Mouse (Mus musculus) heart, postnatal 0 days (tissue): ENCODE measurements around the gene Scrn1. TPM values are rescaled to one million over a fixed set of nuclear protein-coding genes. Genes with fewer than 3 reads are reported as not detected.

Experiments used
- ATAC-seq: fragments of 200-750 bp; cut with Nextera tagmentation; 2 replicates; pipeline ENCODE4 v1.8.0; 2017; ENCODE audit warnings: low read depth, moderate number of reproducible peaks, moderate library complexity; ENCODE audit not compliant: insufficient read depth
- DNase-seq: peaks from one replicate; pipeline ENCODE4 v3.0.0-alpha.2; 2016; ENCODE audit warnings: low spot score
- H3K27ac ChIP-seq: fragments of 300-500 bp; sonication (generic); 2 replicates; pipeline ENCODE4 v1.5.1; 2014; ENCODE audit warnings: low read depth, mild to moderate bottlenecking
- H3K27me3 ChIP-seq: fragments of 300-500 bp; sonication (generic); 2 replicates; pipeline ENCODE4 v1.6.1; 2014; ENCODE audit warnings: low read length, mixed read lengths; ENCODE audit not compliant: control insufficient read depth, insufficient read depth
- H3K36me3 ChIP-seq: fragments of 300-500 bp; sonication (generic); replicated peaks from 2 replicates; pipeline ENCODE4 v1.6.1; 2014; ENCODE audit warnings: low read length, mixed read lengths; ENCODE audit not compliant: control insufficient read depth, insufficient read depth
- H3K4me1 ChIP-seq: fragments of 300-500 bp; sonication (generic); 2 replicates; pipeline ENCODE4 v1.6.1; 2014; ENCODE audit warnings: antibody characterized with exemption; ENCODE audit not compliant: control insufficient read depth, insufficient read depth
- H3K4me2 ChIP-seq: fragments of 300-500 bp; sonication (generic); 2 replicates; pipeline ENCODE4 v1.6.1; 2014; ENCODE audit warnings: low read depth, mild to moderate bottlenecking, low read length, moderate library complexity
- H3K4me3 ChIP-seq: fragments of 300-500 bp; sonication (generic); 2 replicates; pipeline ENCODE4 v1.5.1; 2014; ENCODE audit warnings: low read depth, low read length
- H3K9ac ChIP-seq: fragments of 300-500 bp; sonication (generic); replicated peaks from 2 replicates; pipeline ENCODE4 v1.6.1; 2014; ENCODE audit warnings: low read depth, low read length, mixed read lengths
- H3K9me3 ChIP-seq: fragments of 300-500 bp; sonication (generic); replicated peaks from 2 replicates; pipeline ENCODE4 v1.6.1; 2016; ENCODE audit warnings: low read length; ENCODE audit not compliant: control insufficient read depth
- CTCF ChIP-seq: IDR thresholded peaks from 2 replicates; pipeline ENCODE4 v1.5.1; 2016; ENCODE audit warnings: antibody characterized with exemption, control low read depth, low read depth
- EP300 ChIP-seq: IDR thresholded peaks from 2 replicates; pipeline ENCODE4 v1.6.1; 2016; ENCODE audit warnings: antibody characterized with exemption, low read depth
- WGBS: fragments of 180-500 bp; shearing (Covaris S2); extraction: QIAGEN DNeasy Blood & Tissue Kit; methylation state at CpG from one replicate; pipeline ENCODE4 v1.1.7; 2014; 5-methylcytosine and 5-hydroxymethylcytosine counted together
- polyA plus RNA-seq: library from polyadenylated mRNA; unstranded; fragments of >200 nt; fragmentation: Nextera tagmentation; extraction: Ambion mirVana; gene quantifications from 2 replicates; pipeline ENCODE4 v1.2.1, GENCODE M21; 2015
- total RNA-seq: library from RNA; depleted of rRNA; stranded (reverse); fragments of >200 nt; gene quantifications from 2 replicates; pipeline ENCODE4 v1.2.3, GENCODE M21; 2014; ENCODE audit warnings: low replicate concordance

Scrn1 gene
- total and polyA plus RNA-seq, 2 experiments from 2014 or later = 8.3 to 14.5 TPM

GRCm38 (mm10) chr6:54548314-54549019 lies 17.8 kb downstream of the Scrn1 start:
- Histone ChIP-seq H3K27me3 (no peaks in the 10 kb centered on the region), H3K4me2 (no peak overlapping the region), H3K4me3 (no peak overlapping the region), H3K36me3 (no peaks in the 10 kb centered on the region), H3K27ac (no peak overlapping the region), H3K4me1 (peaks cover 16% of the 10 kb centered on the region), H3K9me3 (no peaks in the 10 kb centered on the region), H3K9ac (no peak overlapping the region)
- WGBS = 37% methylated on average over 13 of the region's 13 CpGs
- TF ChIP-seq CTCF (no peak), EP300 (no peak)
- DNase-seq (no peak), ATAC-seq (no peak)

- Histone ChIP-seq H3K9me3 (no peaks in the 10 kb centered on the region), H3K9ac (no peak overlapping the region), H3K4me1 (peaks cover 12% of the 10 kb centered on the region), H3K4me2 (no peak overlapping the region), H3K27me3 (no peaks in the 10 kb centered on the region), H3K4me3 (no peak overlapping the region), H3K27ac (no peak overlapping the region), H3K36me3 (no peaks in the 10 kb centered on the region)
- TF ChIP-seq CTCF (no peak), EP300 (no peak)
- DNase-seq (no peak), ATAC-seq (no peak)
- 63% methylated on average over 2 of the region's 2 CpGs for WGBS
Measured at GRCm38 (mm10) chr6:54543646-54544045, 22.6 kb downstream of the Scrn1 start.

- Histone ChIP-seq H3K9me3 (no peaks in the 10 kb centered on the region), H3K9ac (no peak overlapping the region), H3K4me1 (peaks cover 7% of the 10 kb centered on the region), H3K27me3 (no peaks in the 10 kb centered on the region), H3K4me3 (no peak overlapping the region), H3K36me3 (no peaks in the 10 kb centered on the region), H3K4me2 (no peak overlapping the region), H3K27ac (no peak overlapping the region)
- DNase-seq (no peak), ATAC-seq (no peak)
- TF ChIP-seq EP300 (no peak), CTCF (no peak)
- WGBS = 76% methylated on average over 7 of the region's 7 CpGs
Measured at GRCm38 (mm10) chr6:54542836-54543235, 23.5 kb downstream of the Scrn1 start.

GRCm38 (mm10) chr6:54540252-54540887 lies 25.9 kb downstream of the Scrn1 start:
- peak; percentile 46 for ATAC-seq
- 0 out of 2 replicates have a peak overlapping the region, but pooled peaks have one; percentile 9 for H3K27ac ChIP-seq
- H3K27me3 ChIP-seq = no peaks in the 10 kb centered on the region
- no peaks in the 10 kb centered on the region for H3K9me3 ChIP-seq
- 38% methylated on average over 9 of the region's 9 CpGs for WGBS
- peak; percentile 37 for DNase-seq
- H3K9ac ChIP-seq = no peak overlapping the region
- H3K4me3 ChIP-seq = no peak overlapping the region
- no peaks in the 10 kb centered on the region for H3K36me3 ChIP-seq
- no peak overlapping the region for H3K4me2 ChIP-seq
- peaks cover 11% of the 10 kb centered on the region for H3K4me1 ChIP-seq
- no peak for TF ChIP-seq EP300
- TF ChIP-seq CTCF = no peak

- Histone ChIP-seq H3K4me2 (no peak overlapping the region), H3K36me3 (no peaks in the 10 kb centered on the region), H3K9ac (no peak overlapping the region), H3K27ac (no peak overlapping the region), H3K9me3 (no peaks in the 10 kb centered on the region), H3K4me3 (no peak overlapping the region), H3K4me1 (peaks cover 11% of the 10 kb centered on the region), H3K27me3 (no peaks in the 10 kb centered on the region)
- no peak for TF ChIP-seq EP300
- TF ChIP-seq CTCF = no peak
- ATAC-seq = no peak
- DNase-seq = no peak
- WGBS = 93% methylated on average over 7 of the region's 7 CpGs
Measured at GRCm38 (mm10) chr6:54539396-54539795, 26.9 kb downstream of the Scrn1 start.
